Mouse (Mus musculus): Measurements from ENCODE around the gene Vldlr. TPM values are rescaled to one million over a fixed set of nuclear protein-coding genes. Genes with fewer than 3 reads are reported as not detected.

Gene Vldlr
- polyA plus RNA-seq, 2 experiments: 11.7 to 12.0 TPM

GRCm38 (mm10) chr19:27178195-27178807, 38.0 kb upstream of the Vldlr start:
- ATAC-seq (ENCODE audit: low FRiP score, low read depth): no peak
- Histone ChIP-seq H3K4me2 (replicated peaks; ENCODE audit: low read depth, low read length, severe bottlenecking) (no peak overlapping the region), H3K36me3 (ENCODE audit: control insufficient read depth, insufficient read depth, low read length) (no peaks in the 10 kb centered on the region), H3K27ac (replicated peaks; ENCODE audit: low read depth, low read length) (no peak overlapping the region), H3K9me3 (ENCODE audit: control insufficient read depth, low read length) (no peaks in the 10 kb centered on the region), H3K4me1 (ENCODE audit: control insufficient read depth, insufficient read depth, low read length) (peaks cover 3% of the 10 kb centered on the region; the same call in 1 of the 2 replicates), H3K27me3 (ENCODE audit: control insufficient read depth, insufficient read depth, low read length) (no peaks in the 10 kb centered on the region), H3K4me3 (replicated peaks; ENCODE audit: low read length) (no peak overlapping the region), H3K9ac (ENCODE audit: low read depth, low read length, severe bottlenecking) (no peak overlapping the region)
- DNase-seq (ENCODE audit: low spot score): no peak
- no peak for TF ChIP-seq POLR2A (IDR thresholded peaks at IDR 0.05; ENCODE audit: borderline replicate concordance, extremely low read depth, insufficient read depth, insufficient read length)
- 76% methylated on average over 5 of the region's 5 CpGs for WGBS

GRCm38 (mm10) chr19:27180351-27181122, 35.7 kb upstream of the Vldlr start:
- no peak for DNase-seq (ENCODE audit: low spot score)
- H3K27me3 ChIP-seq (ENCODE audit: control insufficient read depth, insufficient read depth, low read length): no peaks in the 10 kb centered on the region
- no peak overlapping the region for H3K27ac ChIP-seq (replicated peaks; ENCODE audit: low read depth, low read length)
- no peaks in the 10 kb centered on the region for H3K9me3 ChIP-seq (ENCODE audit: control insufficient read depth, low read length)
- WGBS: 62% methylated on average over 18 of the region's 18 CpGs
- H3K9ac ChIP-seq (ENCODE audit: low read depth, low read length, severe bottlenecking): no peak overlapping the region
- TF ChIP-seq POLR2A (IDR thresholded peaks at IDR 0.05; ENCODE audit: borderline replicate concordance, extremely low read depth, insufficient read depth, insufficient read length): no peak
- no peak overlapping the region for H3K4me3 ChIP-seq (replicated peaks; ENCODE audit: low read length)
- H3K4me1 ChIP-seq (ENCODE audit: control insufficient read depth, insufficient read depth, low read length): peaks cover 3% of the 10 kb centered on the region; the same call in 1 of the 2 replicates
- no peak overlapping the region for H3K4me2 ChIP-seq (replicated peaks; ENCODE audit: low read depth, low read length, severe bottlenecking)
- ATAC-seq (ENCODE audit: low FRiP score, low read depth): no peak
- H3K36me3 ChIP-seq (ENCODE audit: control insufficient read depth, insufficient read depth, low read length): no peaks in the 10 kb centered on the region

- no peak for TF ChIP-seq POLR2A (IDR thresholded peaks at IDR 0.05; ENCODE audit: borderline replicate concordance, extremely low read depth, insufficient read depth, insufficient read length)
- Histone ChIP-seq H3K9ac (ENCODE audit: low read depth, low read length, severe bottlenecking) (no peak overlapping the region), H3K27me3 (ENCODE audit: control insufficient read depth, insufficient read depth, low read length) (no peaks in the 10 kb centered on the region), H3K9me3 (ENCODE audit: control insufficient read depth, low read length) (no peaks in the 10 kb centered on the region), H3K4me2 (replicated peaks; ENCODE audit: low read depth, low read length, severe bottlenecking) (no peak overlapping the region), H3K4me1 (ENCODE audit: control insufficient read depth, insufficient read depth, low read length) (peaks cover 3% of the 10 kb centered on the region; the same call in 1 of the 2 replicates), H3K27ac (replicated peaks; ENCODE audit: low read depth, low read length) (no peak overlapping the region), H3K36me3 (ENCODE audit: control insufficient read depth, insufficient read depth, low read length) (no peaks in the 10 kb centered on the region), H3K4me3 (replicated peaks; ENCODE audit: low read length) (no peak overlapping the region)
- DNase-seq (ENCODE audit: low spot score) (no peak), ATAC-seq (ENCODE audit: low FRiP score, low read depth) (no peak)
- 88% methylated on average over 7 of the region's 7 CpGs for WGBS
Observed at GRCm38 (mm10) chr19:27183511-27183910, 32.8 kb upstream of the Vldlr start.

- Histone ChIP-seq H3K4me2 (replicated peaks; ENCODE audit: low read depth, low read length, severe bottlenecking) (no peak overlapping the region), H3K9me3 (ENCODE audit: control insufficient read depth, low read length) (no peaks in the 10 kb centered on the region), H3K4me1 (ENCODE audit: control insufficient read depth, insufficient read depth, low read length) (peaks cover 2% of the 10 kb centered on the region; the same call in 1 of the 2 replicates), H3K27ac (replicated peaks; ENCODE audit: low read depth, low read length) (no peak overlapping the region), H3K4me3 (replicated peaks; ENCODE audit: low read length) (no peak overlapping the region), H3K27me3 (ENCODE audit: control insufficient read depth, insufficient read depth, low read length) (no peaks in the 10 kb centered on the region), H3K36me3 (ENCODE audit: control insufficient read depth, insufficient read depth, low read length) (no peaks in the 10 kb centered on the region), H3K9ac (ENCODE audit: low read depth, low read length, severe bottlenecking) (no peak overlapping the region)
- TF ChIP-seq POLR2A (IDR thresholded peaks at IDR 0.05; ENCODE audit: borderline replicate concordance, extremely low read depth, insufficient read depth, insufficient read length): no peak
- no peak for DNase-seq (ENCODE audit: low spot score)
- ATAC-seq (ENCODE audit: low FRiP score, low read depth): no peak
- WGBS: 53% methylated on average over 9 of the region's 9 CpGs
Observed at GRCm38 (mm10) chr19:27203711-27204238, 12.5 kb upstream of the Vldlr start.

DNA sequence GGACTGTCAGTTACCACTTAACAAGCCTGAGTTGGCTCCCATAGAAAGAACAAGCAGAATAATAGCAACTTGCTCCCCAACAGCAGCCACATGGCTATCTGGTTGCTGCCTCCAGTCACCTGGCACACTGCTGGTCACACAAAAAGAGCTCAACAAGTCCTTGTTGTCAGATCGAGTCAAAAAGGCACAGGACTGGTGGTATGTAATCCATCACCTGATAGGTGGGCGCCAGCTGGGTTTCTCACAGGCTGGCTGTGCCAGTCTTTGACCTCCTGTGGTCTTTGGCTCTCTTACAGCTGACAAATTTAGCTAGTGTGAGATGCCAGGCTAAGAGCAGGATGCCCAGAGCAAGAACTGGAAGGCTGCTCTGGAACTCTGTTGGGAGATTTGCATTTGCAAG, 5.3 kb upstream of the Vldlr start:
- H3K27me3 ChIP-seq (ENCODE audit: control insufficient read depth, insufficient read depth, low read length): peaks cover 10% of the 10 kb centered on the region
- ATAC-seq (ENCODE audit: low FRiP score, low read depth) (no peak), DNase-seq (ENCODE audit: low spot score) (no peak)
- H3K4me2 ChIP-seq (replicated peaks; ENCODE audit: low read depth, low read length, severe bottlenecking): no peak overlapping the region
- no peaks in the 10 kb centered on the region for H3K36me3 ChIP-seq (ENCODE audit: control insufficient read depth, insufficient read depth, low read length)
- no peak overlapping the region for H3K9ac ChIP-seq (ENCODE audit: low read depth, low read length, severe bottlenecking)
- 58% methylated on average over 2 of the region's 2 CpGs for WGBS
- TF ChIP-seq POLR2A (IDR thresholded peaks at IDR 0.05; ENCODE audit: borderline replicate concordance, extremely low read depth, insufficient read depth, insufficient read length): no peak
- no peaks in the 10 kb centered on the region for H3K9me3 ChIP-seq (ENCODE audit: control insufficient read depth, low read length)
- H3K27ac ChIP-seq (replicated peaks; ENCODE audit: low read depth, low read length): no peak overlapping the region
- H3K4me1 ChIP-seq (ENCODE audit: control insufficient read depth, insufficient read depth, low read length): no peaks in the 10 kb centered on the region
- H3K4me3 ChIP-seq (replicated peaks; ENCODE audit: low read length): no peak overlapping the region
